Mouse (Mus musculus) MEL-GATA-1-ER (cell line): Measurements from ENCODE around the gene Atp12a.

Source experiments
- DNase-seq: peaks from one replicate; pipeline ENCODE4 v3.0.0-alpha.2; 2012; ENCODE audit warnings: low read depth; ENCODE audit errors: extremely low read depth

The Atp12a gene

GRCm38 (mm10) chr14:56364711-56365237, at the start of gene Atp12a:
Atp12a (plus strand) TSS chr14:56365068.
- DNase-seq: no peak

- no peak for DNase-seq
These were observed 49.3 kb upstream of the Atp12a start for GRCm38 (mm10) chr14:56315519-56315918.

- no peak for DNase-seq
These were observed 48.5 kb upstream of the Atp12a start for GRCm38 (mm10) chr14:56316333-56316732.

- no peak for DNase-seq
These were observed 41.9 kb upstream of the Atp12a start for GRCm38 (mm10) chr14:56322982-56323381.

- DNase-seq: no peak
These were observed 39.8 kb upstream of the Atp12a start for GRCm38 (mm10) chr14:56325038-56325437.

GRCm38 (mm10) chr14:56333700-56334099, 31.2 kb upstream of the Atp12a start:
- DNase-seq: no peak

GRCm38 (mm10) chr14:56334437-56334836, 30.4 kb upstream of the Atp12a start:
- no peak for DNase-seq

- no peak for DNase-seq
These were observed 28.8 kb upstream of the Atp12a start for GRCm38 (mm10) chr14:56336032-56336431.

- no peak for DNase-seq
These were observed 27.8 kb upstream of the Atp12a start for GRCm38 (mm10) chr14:56337075-56337474.

GRCm38 (mm10) chr14:56337696-56338095, 27.2 kb upstream of the Atp12a start:
- DNase-seq: no peak

- DNase-seq: no peak
These were observed 25.9 kb upstream of the Atp12a start for GRCm38 (mm10) chr14:56338882-56339442.

GRCm38 (mm10) chr14:56348704-56349103, 16.2 kb upstream of the Atp12a start:
- DNase-seq: no peak

GRCm38 (mm10) chr14:56349541-56349940, 15.3 kb upstream of the Atp12a start:
- no peak for DNase-seq

- no peak for DNase-seq
These were observed 12.8 kb upstream of the Atp12a start for GRCm38 (mm10) chr14:56351959-56352660.

GRCm38 (mm10) chr14:56354803-56355202, 10.1 kb upstream of the Atp12a start:
- DNase-seq: no peak

GRCm38 (mm10) chr14:56355396-56355795, 9.5 kb upstream of the Atp12a start:
- DNase-seq: no peak

GRCm38 (mm10) chr14:56356196-56356595, 8.7 kb upstream of the Atp12a start:
- DNase-seq: no peak

- no peak for DNase-seq
These were observed 6.4 kb upstream of the Atp12a start for GRCm38 (mm10) chr14:56358422-56358821.

GRCm38 (mm10) chr14:56359131-56359530, 5.7 kb upstream of the Atp12a start:
- no peak for DNase-seq

- no peak for DNase-seq
These were observed 424 bp downstream of the Atp12a start for GRCm38 (mm10) chr14:56365292-56365691.

- DNase-seq: no peak
These were observed 1.8 kb downstream of the Atp12a start for GRCm38 (mm10) chr14:56366712-56367111.

GRCm38 (mm10) chr14:56368834-56369233, 4.0 kb downstream of the Atp12a start:
- DNase-seq: peak; percentile 24

GRCm38 (mm10) chr14:56375731-56376130, 10.9 kb downstream of the Atp12a start:
- DNase-seq: peak; percentile 66
